Mouse (Mus musculus) megakaryocyte, embryonic 14.5 days (primary cell): ENCODE measurements around the gene Gsta1. TPM values are rescaled to one million over a fixed set of nuclear protein-coding genes. Genes with fewer than 3 reads are reported as not detected.
"Not testable (repeated sequence)": the region's sequence is repeated elsewhere in the genome, so short reads cannot be mapped to it uniquely, and the experiment has no call there.

ENCODE experiments used
- H3K27me3 ChIP-seq: replicated peaks from 2 replicates; pipeline ENCODE3; 2012; ENCODE audit warnings: inconsistent platforms
- H3K36me3 ChIP-seq: replicated peaks from 2 replicates; pipeline ENCODE3; 2012; ENCODE audit warnings: low read length, inconsistent platforms, mixed read lengths
- H3K4me1 ChIP-seq: 2 replicates; pipeline ENCODE4 v1.6.1; 2012; ENCODE audit warnings: inconsistent platforms
- H3K4me3 ChIP-seq: replicated peaks from 2 replicates; pipeline ENCODE3; 2012; ENCODE audit warnings: moderate library complexity, mild to moderate bottlenecking, inconsistent platforms
- H3K9me3 ChIP-seq: 2 replicates; pipeline ENCODE4 v1.6.1; 2012; ENCODE audit warnings: inconsistent platforms
- FLI1 ChIP-seq: IDR thresholded peaks from 2 replicates; pipeline ENCODE4 v1.6.1; 2012; ENCODE audit warnings: low read length, inconsistent platforms, mixed read lengths
- GATA1 ChIP-seq: IDR thresholded peaks from 3 replicates; pipeline ENCODE4 v1.6.1; 2012; ENCODE audit warnings: mixed read lengths, low read length, inconsistent platforms, borderline replicate concordance
- polyA plus RNA-seq: library from polyadenylated mRNA; stranded (reverse); fragments of >175 nt; gene quantifications from 2 replicates; pipeline ENCODE4 v1.2.3, GENCODE M21; 2012; ENCODE audit warnings: low replicate concordance; ENCODE audit not compliant: insufficient read depth

The Gsta1 gene
- polyA plus RNA-seq, 1 experiment = not detected

GRCm38 (mm10) chr9:78228122-78228521 lies 2.3 kb upstream of the Gsta1 start:
- Histone ChIP-seq H3K4me3 (no peak overlapping the region), H3K27me3 (peaks cover 3% of the 10 kb centered on the region)

GRCm38 (mm10) chr9:78229658-78230057 lies 798 bp upstream of the Gsta1 start:
- not testable (repeated sequence) for H3K4me3 ChIP-seq, H3K27me3 ChIP-seq, H3K36me3 ChIP-seq, H3K9me3 ChIP-seq
- peaks cover 18% of the 10 kb centered on the region for H3K4me1 ChIP-seq

More at GRCm38 (mm10) chr9:78228122-78228521, 2.3 kb upstream of the Gsta1 start:
- H3K4me1 ChIP-seq = peaks cover 18% of the 10 kb centered on the region
- H3K36me3 ChIP-seq = no peaks in the 10 kb centered on the region
- H3K9me3 ChIP-seq = peaks cover 18% of the 10 kb centered on the region
- TF ChIP-seq GATA1 (no peak), FLI1 (no peak)

- H3K36me3 ChIP-seq, H3K4me3 ChIP-seq, H3K27me3 ChIP-seq, H3K9me3 ChIP-seq: not testable (repeated sequence)
- H3K4me1 ChIP-seq = peaks cover 14% of the 10 kb centered on the region
Measured at GRCm38 (mm10) chr9:78233121-78233695, 2.8 kb downstream of the Gsta1 start.

- not testable (repeated sequence) for H3K4me3 ChIP-seq, H3K4me1 ChIP-seq, H3K27me3 ChIP-seq, H3K9me3 ChIP-seq, H3K36me3 ChIP-seq
Measured at GRCm38 (mm10) chr9:78255683-78256470, 25.4 kb downstream of the Gsta1 start.

- H3K4me3 ChIP-seq, H3K4me1 ChIP-seq, H3K27me3 ChIP-seq, H3K36me3 ChIP-seq, H3K9me3 ChIP-seq: not testable (repeated sequence)
Measured at GRCm38 (mm10) chr9:78256914-78257313, 26.5 kb downstream of the Gsta1 start, which contains the start of gene Gm3776. Gm3776 (plus strand) TSS chr9:78257129.

GRCm38 (mm10) chr9:78259688-78260087 lies 29.2 kb downstream of the Gsta1 start:
- H3K36me3 ChIP-seq, H3K27me3 ChIP-seq, H3K4me3 ChIP-seq, H3K9me3 ChIP-seq, H3K4me1 ChIP-seq: not testable (repeated sequence)

GRCm38 (mm10) chr9:78270945-78271344 lies 40.5 kb downstream of the Gsta1 start:
- H3K9me3 ChIP-seq, H3K27me3 ChIP-seq, H3K4me3 ChIP-seq, H3K36me3 ChIP-seq, H3K4me1 ChIP-seq: not testable (repeated sequence)

GRCm38 (mm10) chr9:78282002-78282711 lies 51.7 kb downstream of the Gsta1 start:
- not testable (repeated sequence) for H3K27me3 ChIP-seq, H3K9me3 ChIP-seq, H3K4me1 ChIP-seq, H3K36me3 ChIP-seq, H3K4me3 ChIP-seq

GRCm38 (mm10) chr9:78289063-78289462 lies 58.6 kb downstream of the Gsta1 start:
- not testable (repeated sequence) for H3K4me1 ChIP-seq, H3K4me3 ChIP-seq, H3K36me3 ChIP-seq, H3K9me3 ChIP-seq, H3K27me3 ChIP-seq

- H3K4me1 ChIP-seq, H3K27me3 ChIP-seq, H3K9me3 ChIP-seq, H3K4me3 ChIP-seq, H3K36me3 ChIP-seq: not testable (repeated sequence)
Measured at GRCm38 (mm10) chr9:78289723-78290122, 59.3 kb downstream of the Gsta1 start, which contains the start of gene Gm10639. Gm10639 (plus strand) TSS chr9:78289923.

Other genes with a start within 250 kb of the Gsta1 start
- not detected in 2 replicates for gene Gcm1, start 178.7 kb upstream of the Gsta1 start, polyA plus RNA-seq
- gene Fbxo9, start 121.6 kb upstream of the Gsta1 start, polyA plus RNA-seq = 67.6 and 168 TPM in 2 replicates
- 23.0 and 64.0 TPM in 2 replicates for gene Ick, start 121.5 kb upstream of the Gsta1 start, polyA plus RNA-seq
- 0.09 TPM in 1 of 2 replicates, not detected in the other for gene Gsta4, start 47.9 kb upstream of the Gsta1 start, polyA plus RNA-seq
- not detected in 2 replicates for gene Gm3776, start 26.5 kb downstream of the Gsta1 start, polyA plus RNA-seq
- gene Gm10639, start 59.3 kb downstream of the Gsta1 start, polyA plus RNA-seq = not detected in 2 replicates
- gene Omt2a, start 84.1 kb downstream of the Gsta1 start, polyA plus RNA-seq = not detected in 2 replicates
- gene Omt2b, start 96.9 kb downstream of the Gsta1 start, polyA plus RNA-seq = not detected in 2 replicates
- not detected in 2 replicates for gene Gsta2, start 125.1 kb downstream of the Gsta1 start, polyA plus RNA-seq
- not detected in 2 replicates for gene Dppa5a, start 137.5 kb downstream of the Gsta1 start, polyA plus RNA-seq
- not detected in 2 replicates for gene Ooep, start 148.1 kb downstream of the Gsta1 start, polyA plus RNA-seq
- 0.07 TPM in 1 of 2 replicates, not detected in the other for gene Ddx43, start 165.1 kb downstream of the Gsta1 start, polyA plus RNA-seq
- gene Cgas, start 212.6 kb downstream of the Gsta1 start, polyA plus RNA-seq = 2.0 and 2.8 TPM in 2 replicates
- gene Mto1, start 217.6 kb downstream of the Gsta1 start, polyA plus RNA-seq = 5.6 and 19.5 TPM in 2 replicates
- gene Gm17324, start 218.1 kb downstream of the Gsta1 start, polyA plus RNA-seq = 0.54 TPM in 1 of 2 replicates, not detected in the other